ENCODE assay signal across 25 mouse cellular contexts in genomic region chr8:60220946-60221345, GRCm38 (mm10).
"Had no signal": no experiment of that assay in that cellular context is flagged by ENCODE, and none has a peak within 500 bp of the region (broad histone marks: within the 10 kb centered on the region; RNA-seq: fewer than 3 reads in every experiment).

No protein-coding gene starts in this region.

- H3K27ac ChIP-seq: gastrocnemius, adult 2 months; heart, embryonic 10.5 days; hindbrain, embryonic 10.5 days; hindbrain, embryonic 12.5 days; hindbrain, embryonic 15.5 days; hindbrain, postnatal 0 days; kidney, embryonic 15.5 days; kidney, postnatal 0 days; limb, embryonic 13.5 days; limb, embryonic 15.5 days had no signal

- H3K36me3 ChIP-seq: heart, embryonic 10.5 days; heart, embryonic 12.5 days; hindbrain, embryonic 10.5 days; hindbrain, embryonic 12.5 days; hindbrain, embryonic 15.5 days; kidney, embryonic 15.5 days; limb, embryonic 13.5 days; limb, embryonic 15.5 days had no signal

- H3K4me3 ChIP-seq: gastrocnemius, adult 2 months; heart, embryonic 10.5 days; heart, embryonic 12.5 days; hindbrain, embryonic 10.5 days; hindbrain, embryonic 12.5 days; hindbrain, embryonic 15.5 days; kidney, embryonic 15.5 days; limb, embryonic 13.5 days; limb, embryonic 15.5 days had no signal

- H3K4me2 ChIP-seq: heart, embryonic 12.5 days; hindbrain, embryonic 12.5 days; hindbrain, embryonic 15.5 days; kidney, embryonic 15.5 days; limb, embryonic 13.5 days; limb, embryonic 15.5 days had no signal

- H3K9me3 ChIP-seq: heart, embryonic 10.5 days; hindbrain, embryonic 10.5 days; hindbrain, embryonic 12.5 days; hindbrain, embryonic 15.5 days; kidney, embryonic 15.5 days; limb, embryonic 13.5 days; limb, embryonic 15.5 days had no signal

- H3K9ac ChIP-seq: heart, embryonic 12.5 days; hindbrain, embryonic 12.5 days; hindbrain, embryonic 15.5 days; kidney, embryonic 15.5 days; limb, embryonic 13.5 days; limb, embryonic 15.5 days had no signal

- H3K27me3 ChIP-seq: heart, embryonic 12.5 days; hindbrain, embryonic 12.5 days; hindbrain, embryonic 15.5 days; kidney, embryonic 15.5 days; limb, embryonic 13.5 days; limb, embryonic 15.5 days had no signal

- ATAC-seq: hindbrain, postnatal 0 days; intestine, embryonic 16.5 days had no signal

- DNase-seq: gastrocnemius, adult 2 months; gastrocnemius, postnatal 10 days; gastrocnemius, postnatal 25 days; heart, adult 18-20 months; heart, postnatal 10 days; heart, postnatal 4 days; kidney, adult 11 months; kidney, adult 2 months; kidney, adult 9 months; kidney, postnatal 14 days; kidney, postnatal 36 days; layer of hippocampus, adult 9-11 months; layer of hippocampus, postnatal 36 days; left cerebral cortex, postnatal 4 days had no signal

- H3K4me1 ChIP-seq: heart, embryonic 10.5 days; heart, embryonic 12.5 days; hindbrain, embryonic 10.5 days; hindbrain, embryonic 12.5 days; hindbrain, embryonic 15.5 days; kidney, embryonic 15.5 days; limb, embryonic 13.5 days; limb, embryonic 15.5 days had no signal
